ENCODE assay signal across 8 mouse cellular contexts in the genomic region with DNA sequence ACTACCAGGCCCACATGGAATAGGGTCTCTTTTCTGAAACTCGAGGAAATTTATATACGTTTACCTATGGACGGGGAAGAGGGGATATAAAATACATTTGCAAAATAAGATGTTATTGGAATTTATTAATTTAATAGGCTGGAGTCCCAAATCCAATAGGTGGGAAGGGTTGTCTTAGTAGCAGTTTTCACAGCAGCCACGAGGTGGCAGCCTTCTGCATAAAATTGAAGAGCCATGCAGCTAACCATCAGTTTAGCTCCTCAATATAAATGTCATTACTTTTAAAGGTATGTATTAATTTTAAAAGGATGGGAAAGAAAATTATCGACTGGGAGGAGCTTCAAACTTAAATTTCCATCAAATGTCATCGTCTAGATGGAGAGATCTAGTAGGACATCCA.
DNase-seq lines count a peak whose midpoint lies in the region; ATAC-seq and TF ChIP-seq lines count a peak whose summit lies in the region.

No protein-coding gene starts in this region.

- no peaks in the 10 kb centered on the region for H3K36me3 ChIP-seq in heart, embryonic 12.5 days
- H3K36me3 ChIP-seq in forebrain, postnatal 0 days (ENCODE audit: insufficient read depth) = no peaks in the 10 kb centered on the region
- no peaks in the 10 kb centered on the region for H3K36me3 ChIP-seq in kidney, postnatal 0 days (ENCODE audit: insufficient read depth, low read length)
- no peaks in the 10 kb centered on the region for H3K36me3 ChIP-seq in splenic B cell, adult 2 months (ENCODE audit: control insufficient read depth, insufficient read depth, low read length, poor library complexity, severe bottlenecking)

- ATAC-seq in heart, embryonic 12.5 days (ENCODE audit: insufficient number of reproducible peaks, low FRiP score) = no peak
- ATAC-seq in forebrain, postnatal 0 days = peak; percentile 66; the same call in 1 of the 2 replicates
- ATAC-seq in kidney, postnatal 0 days (replicated peaks; ENCODE audit: low FRiP score, low read depth) = no peak

- no peaks in the 10 kb centered on the region for H3K27me3 ChIP-seq in heart, embryonic 12.5 days (replicated peaks)
- no peaks in the 10 kb centered on the region for H3K27me3 ChIP-seq in forebrain, postnatal 0 days (ENCODE audit: insufficient read depth, low read length)
- no peaks in the 10 kb centered on the region for H3K27me3 ChIP-seq in kidney, postnatal 0 days (ENCODE audit: insufficient read depth, low read length)
- no peaks in the 10 kb centered on the region for H3K27me3 ChIP-seq in splenic B cell, adult 2 months (ENCODE audit: control insufficient read depth, insufficient read depth, low read length, poor library complexity, severe bottlenecking)

- H3K4me1 ChIP-seq in heart, embryonic 12.5 days (replicated peaks) = no peaks in the 10 kb centered on the region
- H3K4me1 ChIP-seq in forebrain, postnatal 0 days (ENCODE audit: insufficient read depth) = no peaks in the 10 kb centered on the region
- H3K4me1 ChIP-seq in kidney, postnatal 0 days (replicated peaks; ENCODE audit: insufficient read depth, low read length) = no peaks in the 10 kb centered on the region

- H3K9ac ChIP-seq in heart, embryonic 12.5 days = no peak overlapping the region
- no peak overlapping the region for H3K9ac ChIP-seq in forebrain, postnatal 0 days
- no peak overlapping the region for H3K9ac ChIP-seq in kidney, postnatal 0 days (ENCODE audit: low read depth, low read length)

- peak; percentile 77 for TF ChIP-seq CTCF in forebrain, postnatal 0 days (IDR thresholded peaks at IDR 0.05; ENCODE audit: low read depth)
- TF ChIP-seq CTCF in kidney, postnatal 0 days (IDR thresholded peaks at IDR 0.05; ENCODE audit: low read depth) = peak; percentile 75

- no peak overlapping the region for H3K4me3 ChIP-seq in heart, embryonic 12.5 days
- H3K4me3 ChIP-seq in forebrain, postnatal 0 days (ENCODE audit: low read depth, low read length) = no peak overlapping the region
- no peak overlapping the region for H3K4me3 ChIP-seq in kidney, postnatal 0 days (replicated peaks; ENCODE audit: low read depth, low read length)

- DNase-seq in heart, adult 11 months = peak; percentile 89
- DNase-seq in CD4-positive helper T cell, adult 2 months (ENCODE audit: low read depth, low spot score) = peak; percentile 39
- peak; percentile 46 for DNase-seq in cerebellum, adult 11 months
- DNase-seq in forebrain, postnatal 0 days = peak; percentile 81
- DNase-seq in kidney, postnatal 0 days (ENCODE audit: low spot score) = peak; percentile 64
- DNase-seq in lung, adult 18-20 months = peak; percentile 45 to 54
- DNase-seq in splenic B cell, adult 2 months (ENCODE audit: low read depth, low spot score) = peak; percentile 31

- no peak overlapping the region for H3K4me2 ChIP-seq in heart, embryonic 12.5 days
- no peak overlapping the region for H3K4me2 ChIP-seq in forebrain, postnatal 0 days (ENCODE audit: low read depth)
- H3K4me2 ChIP-seq in kidney, postnatal 0 days (ENCODE audit: low read length) = no peak overlapping the region

- no peak overlapping the region for H3K27ac ChIP-seq in heart, embryonic 12.5 days (ENCODE audit: poor library complexity, severe bottlenecking)
- H3K27ac ChIP-seq in forebrain, postnatal 0 days (ENCODE audit: low read depth, low read length) = no peak overlapping the region
- H3K27ac ChIP-seq in kidney, postnatal 0 days = no peak overlapping the region

- 27% methylated on average over 6 of the region's 6 CpGs for WGBS in heart, embryonic 12.5 days
- 37% methylated on average over 6 of the region's 6 CpGs for WGBS in forebrain, postnatal 0 days
- 35% methylated on average over 6 of the region's 6 CpGs for WGBS in kidney, postnatal 0 days

- H3K9me3 ChIP-seq in heart, embryonic 12.5 days (replicated peaks) = no peaks in the 10 kb centered on the region
- H3K9me3 ChIP-seq in forebrain, postnatal 0 days (ENCODE audit: low read length) = no peaks in the 10 kb centered on the region
- no peaks in the 10 kb centered on the region for H3K9me3 ChIP-seq in kidney, postnatal 0 days (replicated peaks; ENCODE audit: low read length)

Comparison
In these comparisons a context has a peak if more than half of its experiments do, and no peak if none do; other contexts are left out.
1. DNase-seq: peak in every context shown above with its lines; median percentile 89 in heart, adult 11 months; 81 in forebrain, postnatal 0 days; 64 in kidney, postnatal 0 days; 50 in lung, adult 18-20 months; 46 in cerebellum, adult 11 months; 39 in CD4-positive helper T cell, adult 2 months; 31 in splenic B cell, adult 2 months.